Mouse (Mus musculus) left cerebral cortex, postnatal 36 days (tissue): ENCODE data around the gene Tk1. TPM values are rescaled to one million over a fixed set of nuclear protein-coding genes. Genes with fewer than 3 reads are reported as not detected.
"Not testable (repeated sequence)": the region's sequence is repeated elsewhere in the genome, so short reads cannot be mapped to it uniquely, and the experiment has no call there.

ENCODE experiments used
- DNase-seq, 2 experiments: peaks; one replicate each; pipeline ENCODE4 v3.0.0; 2021 to 2022; ENCODE audit warnings: low spot score in 2 of 2, mixed read lengths in 1 of 2
- intact Hi-C: fragments of 180-260 bp; cut with DNase I; formaldehyde crosslinking; loops from one replicate; pipeline ENCODE4 v1.15.1; 2025
- total RNA-seq, 2 experiments: library from RNA; stranded (reverse); gene quantifications; 2 replicates each; pipeline ENCODE4 v1.2.3; 2021

Gene Tk1
- total RNA-seq, 2 experiments from 2014 or later: 0.39 to 1.3 TPM

- DNase-seq: no peak
- intact Hi-C loops: no loop called here
Measured at GRCm38 (mm10) chr11:117798160-117798541, 27.7 kb downstream of the Tk1 start.

- intact Hi-C loops: no loop called here
- no peak for DNase-seq
Measured at GRCm38 (mm10) chr11:117797511-117798159, 28.3 kb downstream of the Tk1 start, which contains the start of gene 6030468B19Rik. Gene 6030468B19Rik, plus strand, starts transcription at chr11:117797660.

GRCm38 (mm10) chr11:117796954-117797353 lies 28.9 kb downstream of the Tk1 start:
- intact Hi-C loops: no loop called here
- DNase-seq: no peak

- no peak for DNase-seq
- intact Hi-C loops: loop anchor here (5.0 kb wide), 1 partner anchor 33 kb away; the partner anchor contains the start of genes Afmid and Tk1
Measured at GRCm38 (mm10) chr11:117794035-117794551, 31.8 kb downstream of the Tk1 start.

- no peak for DNase-seq
Measured at GRCm38 (mm10) chr11:117792281-117792888, 33.5 kb downstream of the Tk1 start.

GRCm38 (mm10) chr11:117791441-117791761 lies 34.5 kb downstream of the Tk1 start:
- DNase-seq: no peak
- intact Hi-C loops: loop anchor here (5.0 kb wide), 1 partner anchor 36 kb away; the partner anchor contains the start of genes Afmid and Tk1

More at GRCm38 (mm10) chr11:117792281-117792888, 33.5 kb downstream of the Tk1 start:
- intact Hi-C loops: loop anchor here (5.0 kb wide), 1 partner anchor 35 kb away; the partner anchor contains the start of genes Afmid and Tk1

- DNase-seq: no peak
- intact Hi-C loops: loop anchor here (5.0 kb wide), 1 partner anchor 36 kb away; the partner anchor contains the start of genes Afmid and Tk1
Measured at GRCm38 (mm10) chr11:117790703-117791440, 35.0 kb downstream of the Tk1 start.

- intact Hi-C loops: loop anchor here (5.0 kb wide), 1 partner anchor 37 kb away; the partner anchor contains the start of genes Afmid and Tk1
- DNase-seq: no peak
Measured at GRCm38 (mm10) chr11:117790286-117790685, 35.6 kb downstream of the Tk1 start.

GRCm38 (mm10) chr11:117788481-117788880 lies 37.4 kb downstream of the Tk1 start:
- intact Hi-C loops, DNase-seq: not testable (repeated sequence)

- DNase-seq: no peak
- intact Hi-C loops: no loop called here
Measured at GRCm38 (mm10) chr11:117786294-117786693, 39.6 kb downstream of the Tk1 start.

- intact Hi-C loops: loop anchor here (5.0 kb wide), 1 partner anchor 76 kb away; no protein-coding TSS in a partner anchor
- DNase-seq: no peak
Measured at GRCm38 (mm10) chr11:117783683-117784309, 42.1 kb downstream of the Tk1 start.

- no peak for DNase-seq
- intact Hi-C loops: loop anchor here (5.0 kb wide), 1 partner anchor 76 kb away; no protein-coding TSS in a partner anchor
Measured at GRCm38 (mm10) chr11:117783089-117783488, 42.8 kb downstream of the Tk1 start.

GRCm38 (mm10) chr11:117782705-117783034 lies 43.2 kb downstream of the Tk1 start:
- no peak for DNase-seq
- intact Hi-C loops: loop anchor here (5.0 kb wide), 1 partner anchor 75 kb away; no protein-coding TSS in a partner anchor

GRCm38 (mm10) chr11:117781993-117782704 lies 43.7 kb downstream of the Tk1 start, which contains the start of the genes Tmc8 and Tmc6:
Gene Tmc8, plus strand, starts transcription at chr11:117782076.
Gene Tmc6, minus strand, starts transcription at chr11:117782198.
- intact Hi-C loops: loop anchor here (5.0 kb wide), 1 partner anchor 75 kb away; no protein-coding TSS in a partner anchor
- DNase-seq: no peak

- no peak for DNase-seq
- intact Hi-C loops: loop anchor here (5.0 kb wide), 1 partner anchor 74 kb away; no protein-coding TSS in a partner anchor
Measured at GRCm38 (mm10) chr11:117781199-117781821, 44.6 kb downstream of the Tk1 start.

- DNase-seq: no peak
Measured at GRCm38 (mm10) chr11:117780582-117781111, 45.2 kb downstream of the Tk1 start.

GRCm38 (mm10) chr11:117780199-117780515 lies 45.7 kb downstream of the Tk1 start:
- no peak for DNase-seq
- intact Hi-C loops: loop anchor here (5.0 kb wide), 1 partner anchor 73 kb away; no protein-coding TSS in a partner anchor

More at GRCm38 (mm10) chr11:117780582-117781111, 45.2 kb downstream of the Tk1 start:
- intact Hi-C loops: loop anchor here (5.0 kb wide), 1 partner anchor 73 kb away; no protein-coding TSS in a partner anchor
